Comparison of ENCODE assay signal across 15 mouse cellular contexts in genomic region chr15:32034091-32034490, GRCm38 (mm10).
"Had no signal": no experiment of that assay in that cellular context is flagged by ENCODE, and none has a peak within 500 bp of the region (broad histone marks: within the 10 kb centered on the region; RNA-seq: fewer than 3 reads in every experiment).

No protein-coding gene starts in this region.

- H3K4me1 ChIP-seq: stomach, embryonic 15.5 days had no signal

- H3K36me3 ChIP-seq: neural tube, embryonic 13.5 days; neural tube, embryonic 15.5 days; stomach, embryonic 15.5 days had no signal

- H3K27ac ChIP-seq: neural tube, embryonic 13.5 days; neural tube, embryonic 15.5 days; stomach, embryonic 15.5 days; stomach, postnatal 0 days had no signal

- H3K9ac ChIP-seq: neural tube, embryonic 13.5 days; neural tube, embryonic 15.5 days; stomach, embryonic 15.5 days had no signal

- H3K4me2 ChIP-seq: neural tube, embryonic 13.5 days; neural tube, embryonic 15.5 days; stomach, embryonic 15.5 days had no signal

- DNase-seq: right cerebral cortex, adult 18-20 months; right cerebral cortex, postnatal 14 days; right cerebral cortex, postnatal 25 days; right cerebral cortex, postnatal 4 days; spleen, adult 18-20 months; thymus, adult 18-20 months; thymus, adult 2 months; thymus, postnatal 14 days; thymus, postnatal 25 days; thymus, postnatal 36 days; thymus, postnatal 4 days had no signal

- H3K27me3 ChIP-seq: neural tube, embryonic 13.5 days; neural tube, embryonic 15.5 days; stomach, embryonic 15.5 days had no signal

- H3K4me3 ChIP-seq: neural tube, embryonic 13.5 days; neural tube, embryonic 15.5 days; stomach, embryonic 15.5 days had no signal

- H3K9me3 ChIP-seq: neural tube, embryonic 13.5 days; neural tube, embryonic 15.5 days; stomach, embryonic 15.5 days had no signal
